Mouse (Mus musculus) hindbrain, embryonic 15.5 days (tissue): ENCODE measurements around the gene Zfp618. TPM values are rescaled to one million over a fixed set of nuclear protein-coding genes. Genes with fewer than 3 reads are reported as not detected.

ENCODE experiments used
- ATAC-seq: fragments of 200-750 bp; cut with Nextera tagmentation; 2 replicates; pipeline ENCODE4 v1.8.0; 2017; ENCODE audit warnings: low read depth, moderate number of reproducible peaks, moderate TSS enrichment; ENCODE audit not compliant: low FRiP score
- H3K27ac ChIP-seq: fragments of 300-500 bp; sonication (generic); replicated peaks from 2 replicates; pipeline ENCODE4 v1.5.1; 2015; ENCODE audit warnings: mild to moderate bottlenecking, inconsistent platforms
- H3K27me3 ChIP-seq: fragments of 300-500 bp; sonication (generic); 2 replicates; pipeline ENCODE4 v1.6.1; 2015; ENCODE audit warnings: control low read depth, inconsistent platforms
- H3K36me3 ChIP-seq: fragments of 300-500 bp; sonication (generic); 2 replicates; pipeline ENCODE4 v1.6.1; 2015; ENCODE audit warnings: control low read depth, inconsistent platforms
- H3K4me1 ChIP-seq: fragments of 300-500 bp; sonication (generic); replicated peaks from 2 replicates; pipeline ENCODE4 v1.6.1; 2015; ENCODE audit warnings: control low read depth, inconsistent platforms
- H3K4me2 ChIP-seq: fragments of 300-500 bp; sonication (generic); 2 replicates; pipeline ENCODE4 v1.6.1; 2015; ENCODE audit warnings: moderate library complexity, mild to moderate bottlenecking, inconsistent platforms
- H3K4me3 ChIP-seq: fragments of 300-500 bp; sonication (generic); 2 replicates; pipeline ENCODE4 v1.5.1; 2015; ENCODE audit warnings: mild to moderate bottlenecking, inconsistent platforms
- H3K9ac ChIP-seq: fragments of 300-500 bp; sonication (generic); 2 replicates; pipeline ENCODE4 v1.6.1; 2015; ENCODE audit warnings: inconsistent platforms
- H3K9me3 ChIP-seq: fragments of 300-500 bp; sonication (generic); 2 replicates; pipeline ENCODE4 v1.6.1; 2016; ENCODE audit warnings: control low read depth, inconsistent platforms
- WGBS: fragments of 180-500 bp; shearing (Covaris S2); methylation state at CpG from one replicate; pipeline ENCODE4 v1.1.7; 2015; 5-methylcytosine and 5-hydroxymethylcytosine counted together
- polyA plus RNA-seq: library from polyadenylated mRNA; unstranded; fragments of >200 nt; fragmentation: Nextera tagmentation; extraction: Ambion mirVana; gene quantifications from 2 replicates; pipeline ENCODE4 v1.2.1, GENCODE M21; 2015

Gene Zfp618
- 27.2 and 28.3 TPM in 2 replicates for polyA plus RNA-seq

- Histone ChIP-seq H3K36me3 (no peaks in the 10 kb centered on the region), H3K4me3 (peak within 1 kb of the TSS; percentile 88), H3K4me1 (peaks cover 21% of the 10 kb centered on the region), H3K27ac (peak within 1 kb of the TSS; percentile 89), H3K9me3 (no peaks in the 10 kb centered on the region), H3K4me2 (peak within 1 kb of the TSS; percentile 82), H3K9ac (peak within 1 kb of the TSS; percentile 95), H3K27me3 (no peaks in the 10 kb centered on the region)
- 1% methylated on average over 46 of the region's 86 CpGs for WGBS
- peak; percentile 78 for ATAC-seq
These were observed at the start of gene Zfp618 for GRCm38 (mm10) chr4:62965497-62966302. Gene Zfp618, plus strand, starts transcription at chr4:62965573.

GRCm38 (mm10) chr4:62917056-62917455 lies 48.3 kb upstream of the Zfp618 start:
- H3K36me3 ChIP-seq: no peaks in the 10 kb centered on the region
- H3K4me1 ChIP-seq: no peaks in the 10 kb centered on the region
- H3K27ac ChIP-seq: no peak overlapping the region
- 85% methylated on average over 8 of the region's 8 CpGs for WGBS
- no peak overlapping the region for H3K4me2 ChIP-seq
- ATAC-seq: no peak
- no peaks in the 10 kb centered on the region for H3K27me3 ChIP-seq
- H3K4me3 ChIP-seq: no peak overlapping the region
- no peak overlapping the region for H3K9ac ChIP-seq
- H3K9me3 ChIP-seq: 0 out of 2 replicates have a peak, but pooled peaks cover 3% of the 10 kb centered on the region

GRCm38 (mm10) chr4:62933798-62934197 lies 31.6 kb upstream of the Zfp618 start:
- Histone ChIP-seq H3K4me3 (no peak overlapping the region), H3K27ac (no peak overlapping the region), H3K36me3 (no peaks in the 10 kb centered on the region), H3K9ac (no peak overlapping the region), H3K9me3 (no peaks in the 10 kb centered on the region), H3K4me1 (no peaks in the 10 kb centered on the region), H3K4me2 (no peak overlapping the region), H3K27me3 (no peaks in the 10 kb centered on the region)
- 89% methylated on average over 4 of the region's 4 CpGs for WGBS
- no peak for ATAC-seq

GRCm38 (mm10) chr4:62935589-62936218 lies 29.7 kb upstream of the Zfp618 start:
- H3K27ac ChIP-seq: no peak overlapping the region
- no peak for ATAC-seq
- H3K9me3 ChIP-seq: no peaks in the 10 kb centered on the region
- no peaks in the 10 kb centered on the region for H3K4me1 ChIP-seq
- H3K4me3 ChIP-seq: no peak overlapping the region
- H3K9ac ChIP-seq: no peak overlapping the region
- H3K4me2 ChIP-seq: no peak overlapping the region
- no peaks in the 10 kb centered on the region for H3K36me3 ChIP-seq
- H3K27me3 ChIP-seq: no peaks in the 10 kb centered on the region
- 77% methylated on average over 11 of the region's 11 CpGs for WGBS

GRCm38 (mm10) chr4:62941961-62942892 lies 23.1 kb upstream of the Zfp618 start:
- Histone ChIP-seq H3K27me3 (no peaks in the 10 kb centered on the region), H3K4me1 (no peaks in the 10 kb centered on the region), H3K36me3 (no peaks in the 10 kb centered on the region), H3K9me3 (no peaks in the 10 kb centered on the region), H3K4me2 (no peak overlapping the region), H3K9ac (no peak overlapping the region), H3K27ac (no peak overlapping the region), H3K4me3 (no peak overlapping the region)
- peak; percentile 80 for ATAC-seq
- WGBS: 50% methylated on average over 14 of the region's 14 CpGs

- H3K36me3 ChIP-seq: no peaks in the 10 kb centered on the region
- 66% methylated on average over 4 of the region's 4 CpGs for WGBS
- no peak overlapping the region for H3K9ac ChIP-seq
- H3K27me3 ChIP-seq: no peaks in the 10 kb centered on the region
- H3K27ac ChIP-seq: no peak overlapping the region
- H3K9me3 ChIP-seq: no peaks in the 10 kb centered on the region
- ATAC-seq: 0 out of 2 replicates have a peak, but pooled peaks have one; percentile 33
- no peak overlapping the region for H3K4me2 ChIP-seq
- no peaks in the 10 kb centered on the region for H3K4me1 ChIP-seq
- H3K4me3 ChIP-seq: no peak overlapping the region
These were observed 21.0 kb upstream of the Zfp618 start for GRCm38 (mm10) chr4:62944326-62944879.

- Histone ChIP-seq H3K4me3 (no peak overlapping the region), H3K27ac (no peak overlapping the region), H3K9me3 (no peaks in the 10 kb centered on the region), H3K9ac (no peak overlapping the region), H3K36me3 (no peaks in the 10 kb centered on the region), H3K4me1 (peaks cover 12% of the 10 kb centered on the region), H3K4me2 (no peak overlapping the region), H3K27me3 (no peaks in the 10 kb centered on the region)
- no peak for ATAC-seq
- 78% methylated on average over 4 of the region's 4 CpGs for WGBS
These were observed 1.6 kb upstream of the Zfp618 start for GRCm38 (mm10) chr4:62963806-62964205.

GRCm38 (mm10) chr4:62964844-62965496 lies 403 bp upstream of the Zfp618 start:
- WGBS: 1% methylated on average over 32 of the region's 52 CpGs
- H3K9ac ChIP-seq: peak overlapping the region; percentile 95
- no peaks in the 10 kb centered on the region for H3K36me3 ChIP-seq
- ATAC-seq: peak; percentile 32; the same call in 1 of the 2 replicates
- no peaks in the 10 kb centered on the region for H3K27me3 ChIP-seq
- H3K4me3 ChIP-seq: peak overlapping the region; percentile 88
- H3K9me3 ChIP-seq: no peaks in the 10 kb centered on the region
- H3K4me1 ChIP-seq: peaks cover 19% of the 10 kb centered on the region
- H3K27ac ChIP-seq: peak overlapping the region; percentile 89
- H3K4me2 ChIP-seq: peak overlapping the region; percentile 82

- peaks cover 46% of the 10 kb centered on the region for H3K4me1 ChIP-seq
- no peaks in the 10 kb centered on the region for H3K36me3 ChIP-seq
- no peak overlapping the region for H3K4me3 ChIP-seq
- H3K4me2 ChIP-seq: no peak overlapping the region
- H3K27ac ChIP-seq: no peak overlapping the region
- 93% methylated on average over 5 of the region's 5 CpGs for WGBS
- no peaks in the 10 kb centered on the region for H3K9me3 ChIP-seq
- H3K27me3 ChIP-seq: no peaks in the 10 kb centered on the region
- no peak for ATAC-seq
- no peak overlapping the region for H3K9ac ChIP-seq
These were observed 4.2 kb downstream of the Zfp618 start for GRCm38 (mm10) chr4:62969526-62969925.

GRCm38 (mm10) chr4:62971991-62972390 lies 6.6 kb downstream of the Zfp618 start:
- no peak for ATAC-seq
- H3K9me3 ChIP-seq: no peaks in the 10 kb centered on the region
- peaks cover 51% of the 10 kb centered on the region for H3K4me1 ChIP-seq
- no peak overlapping the region for H3K4me3 ChIP-seq
- no peaks in the 10 kb centered on the region for H3K36me3 ChIP-seq
- H3K27me3 ChIP-seq: no peaks in the 10 kb centered on the region
- H3K27ac ChIP-seq: no peak overlapping the region
- H3K4me2 ChIP-seq: no peak overlapping the region
- 85% methylated on average over 1 of the region's 1 CpGs for WGBS
- H3K9ac ChIP-seq: no peak overlapping the region

- WGBS: 51% methylated on average over 3 of the region's 3 CpGs
- Histone ChIP-seq H3K4me1 (peaks cover 59% of the 10 kb centered on the region), H3K9ac (no peak overlapping the region), H3K9me3 (no peaks in the 10 kb centered on the region), H3K27me3 (no peaks in the 10 kb centered on the region), H3K4me3 (no peak overlapping the region), H3K27ac (no peak overlapping the region), H3K4me2 (no peak overlapping the region), H3K36me3 (no peaks in the 10 kb centered on the region)
- no peak for ATAC-seq
These were observed 7.7 kb downstream of the Zfp618 start for GRCm38 (mm10) chr4:62973086-62973485.
